Mouse (Mus musculus) E14TG2a.4 (cell line): ENCODE data around the gene Reps2.

Experiments used
- CTCF ChIP-seq: conservative IDR thresholded peaks from 2 replicates; pipeline ENCODE4 v1.5.1; 2014; ENCODE audit warnings: low read length
- NANOG ChIP-seq: IDR thresholded peaks from 2 replicates; pipeline ENCODE4 v1.6.1; 2014; ENCODE audit warnings: borderline replicate concordance, low read length, mixed read lengths

DNA sequence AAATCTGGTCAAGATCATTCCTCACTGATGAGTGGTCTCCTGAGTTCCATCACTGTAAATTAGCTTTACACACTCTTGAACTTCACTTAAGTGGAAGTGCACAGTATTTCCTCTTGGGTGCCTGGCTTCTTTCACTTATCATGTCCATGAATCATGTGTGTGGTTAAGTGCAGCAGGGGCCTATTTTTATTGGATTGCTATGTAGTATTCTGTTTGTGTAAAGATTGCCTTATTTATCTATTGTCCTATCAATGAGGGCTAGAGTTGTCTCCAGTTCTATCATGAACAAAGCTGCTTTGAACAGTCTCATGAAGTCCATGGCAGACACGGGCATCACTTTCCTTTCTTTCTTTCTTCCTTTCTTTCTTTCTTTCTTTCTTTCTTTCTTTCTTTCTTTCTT, 41.9 kb upstream of the Reps2 start:
- TF ChIP-seq CTCF: no peak
- TF ChIP-seq NANOG: no peak
